Mouse (Mus musculus): ENCODE measurements at regions not wholly inside any gene's neighbourhood (a gene's known extent, or its start where the extent isn't known, plus 50 kb on each side); places are given as distances from the start of the nearest gene placed in this dataset.

DNA sequence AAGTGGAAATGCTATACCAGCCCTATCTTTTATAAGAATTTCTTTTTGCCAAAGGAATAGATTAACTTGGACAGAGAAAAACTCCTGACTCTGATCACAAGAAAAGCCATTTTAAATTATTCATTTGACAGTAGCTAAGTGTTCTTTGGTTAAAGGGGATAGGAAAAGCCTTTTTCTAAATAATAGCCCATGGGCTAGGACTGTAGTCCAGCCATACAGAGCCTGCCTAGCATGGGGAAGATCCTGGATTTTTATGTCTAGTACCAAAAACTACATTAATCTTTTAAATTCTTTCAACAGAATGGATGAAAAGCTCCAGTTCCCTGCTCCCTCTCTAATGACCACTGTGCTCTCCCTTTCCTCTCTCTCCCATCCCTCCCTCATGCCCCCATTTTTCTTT lies 208.5 kb downstream of the Rnf152 start:
- ATAC-seq (replicated peaks; ENCODE audit: low read depth, poor library complexity, severe bottlenecking), result no peak

DNA sequence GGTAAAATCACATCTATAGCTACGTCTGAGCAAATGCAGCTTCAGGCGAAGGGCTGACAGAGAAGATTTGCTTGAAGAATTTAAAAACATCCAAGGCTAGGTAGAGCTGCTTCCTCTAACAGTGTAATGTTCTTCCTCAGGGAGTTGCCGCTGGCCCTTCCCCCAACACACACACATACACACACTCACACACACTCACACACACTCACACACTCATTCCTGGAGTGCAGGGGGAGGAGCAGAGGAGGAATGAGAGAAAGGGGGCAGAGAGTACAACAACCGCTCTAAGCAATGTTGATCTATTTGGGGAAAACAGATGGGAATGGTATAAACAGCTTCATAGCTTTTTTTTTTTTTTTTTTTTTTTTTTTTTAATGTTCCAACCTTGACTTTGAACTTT lies 232.6 kb downstream of the Rnf152 start:
- no peak for ATAC-seq (replicated peaks; ENCODE audit: low read depth, poor library complexity, severe bottlenecking)

DNA sequence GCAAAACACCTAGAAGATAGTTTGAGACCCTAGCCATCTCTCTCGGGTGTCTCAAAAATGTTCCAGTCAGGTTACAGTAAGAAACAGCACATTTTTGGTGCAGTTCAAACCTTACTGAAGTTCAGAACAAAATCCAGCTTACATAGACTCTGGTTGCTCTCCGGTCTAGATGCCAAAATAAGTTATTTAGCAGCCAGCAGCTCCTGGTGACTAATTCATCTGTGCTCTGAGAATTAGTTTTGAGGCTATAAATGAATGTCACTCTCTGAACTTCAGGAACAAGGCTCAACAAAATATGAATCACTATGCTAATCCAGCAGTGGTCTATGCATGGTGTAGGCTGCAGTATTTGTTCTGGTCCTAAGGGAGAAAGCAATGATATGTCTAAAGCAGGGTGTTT lies 238.6 kb downstream of the Rnf152 start:
- no peak for ATAC-seq (replicated peaks; ENCODE audit: low read depth, poor library complexity, severe bottlenecking)

DNA sequence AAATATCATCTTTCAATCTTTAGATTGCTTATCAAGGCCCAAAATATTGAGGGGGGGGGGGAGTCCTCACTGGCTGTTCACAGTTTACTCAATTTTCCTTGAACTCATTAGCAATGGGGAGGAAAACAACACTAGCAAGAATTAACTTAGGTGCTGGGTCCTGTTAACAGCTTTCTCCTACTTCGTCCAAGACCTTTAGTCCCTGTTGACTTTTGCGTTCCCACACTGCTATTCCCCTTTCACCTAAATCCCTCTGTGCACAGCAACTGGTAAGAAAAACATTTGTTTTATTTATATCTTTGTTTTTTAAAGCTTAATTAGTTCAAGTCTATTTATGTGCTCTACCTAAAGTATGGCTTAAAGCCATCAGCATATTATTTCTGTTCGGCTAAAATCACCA lies 240.3 kb downstream of the Rnf152 start:
- no peak for ATAC-seq (replicated peaks; ENCODE audit: low read depth, poor library complexity, severe bottlenecking)

DNA sequence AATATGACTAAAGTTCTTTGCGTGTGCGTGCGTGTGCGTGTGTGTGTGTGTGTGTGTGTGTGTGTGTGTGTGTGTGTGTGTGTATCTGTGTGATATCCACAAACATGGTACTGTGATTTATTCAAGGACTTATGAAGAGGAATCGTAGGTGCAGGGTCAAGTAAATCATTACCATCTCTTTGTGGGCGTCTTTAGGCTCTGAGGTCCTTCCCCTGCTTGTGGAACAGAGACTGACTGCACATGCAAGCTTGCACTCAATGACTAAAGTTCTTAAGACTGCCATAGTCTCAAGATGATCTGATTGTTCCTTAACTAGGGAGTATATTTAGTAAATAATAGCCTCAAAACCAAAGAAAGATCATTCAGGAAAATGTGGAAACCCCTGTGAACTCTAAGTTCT lies 241.1 kb downstream of the Rnf152 start:
- no peak for ATAC-seq (replicated peaks; ENCODE audit: low read depth, poor library complexity, severe bottlenecking)

DNA sequence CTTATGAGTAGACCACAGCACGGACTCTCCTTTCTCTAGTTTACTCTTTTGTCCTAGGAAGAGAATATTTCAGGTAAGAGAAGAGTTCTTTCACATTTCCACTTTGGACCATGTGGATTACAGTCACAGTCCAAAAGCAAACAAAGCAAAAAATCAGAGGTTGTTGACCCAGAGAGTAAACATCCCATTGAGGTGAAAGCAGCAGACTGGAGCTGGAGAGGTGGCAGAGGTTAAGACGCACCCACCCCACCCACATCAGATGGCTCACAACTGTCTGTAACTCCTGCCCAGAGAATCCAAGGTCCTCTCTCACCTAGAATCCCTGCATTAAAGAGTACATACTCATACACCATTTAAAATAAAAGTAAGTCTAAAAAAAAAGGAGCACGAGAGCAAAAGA lies 241.7 kb downstream of the Rnf152 start:
- no peak for ATAC-seq (replicated peaks; ENCODE audit: low read depth, poor library complexity, severe bottlenecking)

DNA sequence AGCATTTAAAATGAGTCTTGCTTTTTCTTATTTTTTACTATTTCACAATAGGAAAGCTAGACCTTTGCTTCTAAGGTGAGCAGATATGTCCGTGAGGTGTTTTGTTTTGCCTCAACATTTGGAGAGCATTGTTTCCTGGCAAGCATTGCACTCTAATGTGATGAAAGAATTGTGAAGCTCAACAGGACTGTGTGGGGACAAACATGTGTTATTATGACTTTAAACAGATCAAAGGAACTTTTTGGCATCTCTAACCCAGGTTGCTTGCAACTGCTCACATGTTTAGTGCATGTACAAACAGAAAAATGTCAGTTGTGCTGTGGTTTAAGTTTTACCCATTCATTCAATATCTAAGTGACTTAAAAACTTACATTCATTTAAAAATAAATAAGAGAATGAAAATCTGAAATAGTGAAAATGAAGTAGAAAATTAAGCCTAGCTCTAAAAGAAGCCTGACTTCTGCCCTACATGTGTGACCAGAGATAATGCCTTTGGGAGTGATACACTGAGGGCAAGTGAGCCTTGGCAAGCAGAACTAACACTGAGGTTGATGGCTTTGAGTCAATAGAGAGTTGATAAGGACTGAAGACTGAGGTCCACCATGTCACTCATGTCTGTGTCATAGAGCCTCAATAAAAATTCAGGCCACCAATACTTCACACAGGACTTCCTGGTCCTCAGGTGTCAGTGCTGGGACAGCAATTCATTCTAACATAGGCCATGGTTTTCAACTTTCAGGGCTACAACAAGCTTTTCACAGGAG lies 243.6 kb downstream of the Rnf152 start:
- no peak for ATAC-seq (replicated peaks; ENCODE audit: low read depth, poor library complexity, severe bottlenecking)

DNA sequence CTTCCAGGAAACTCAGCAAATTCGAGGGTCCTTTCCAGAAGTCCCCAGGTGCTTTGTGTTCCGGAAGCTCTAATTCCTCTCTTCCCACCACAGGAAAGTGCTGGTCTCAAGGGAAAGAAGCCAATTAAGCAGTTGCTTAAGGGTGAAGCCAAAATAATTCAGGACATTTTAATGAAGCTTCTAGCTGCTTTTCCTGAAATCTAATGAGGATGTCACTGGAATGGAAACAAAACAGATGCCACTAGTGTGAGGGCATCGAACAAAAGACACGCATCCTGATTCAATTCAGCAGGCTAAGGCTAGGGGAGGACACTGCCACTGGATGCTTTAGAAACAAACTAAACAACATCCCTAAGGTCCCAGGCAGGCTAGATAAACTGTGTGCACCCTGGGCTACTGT lies 245.3 kb downstream of the Rnf152 start:
- no peak for ATAC-seq (replicated peaks; ENCODE audit: low read depth, poor library complexity, severe bottlenecking)

DNA sequence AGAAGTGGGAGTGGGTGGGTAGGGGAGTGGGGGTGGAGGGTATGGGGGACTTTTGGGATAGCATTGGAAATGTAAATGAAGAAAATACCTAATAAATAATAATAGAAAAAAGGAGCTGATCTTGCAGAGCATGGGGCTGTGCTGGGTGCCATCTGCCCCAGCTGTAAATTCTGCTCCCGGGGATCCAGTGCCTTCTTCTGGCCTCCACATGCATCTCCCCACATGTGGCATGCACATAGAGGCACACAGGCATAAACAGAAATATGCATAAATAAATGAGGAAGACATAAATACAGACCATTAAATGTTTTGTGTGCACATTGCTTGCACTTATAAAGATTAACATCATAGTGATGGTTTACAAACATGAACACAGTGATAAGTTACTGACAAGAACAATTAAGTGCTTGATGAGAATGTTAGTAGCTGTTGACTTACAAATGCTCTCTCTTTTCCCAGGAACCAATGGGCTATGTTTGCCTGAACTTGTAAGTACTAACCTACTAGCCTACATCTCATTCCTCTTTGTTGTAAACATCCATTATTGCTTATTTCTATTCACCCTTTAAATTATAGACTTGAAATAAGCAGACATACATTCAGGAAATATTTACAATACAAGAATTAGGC lies 245.8 kb downstream of the Rnf152 start:
- ATAC-seq (replicated peaks; ENCODE audit: low read depth, poor library complexity, severe bottlenecking), result no peak

DNA sequence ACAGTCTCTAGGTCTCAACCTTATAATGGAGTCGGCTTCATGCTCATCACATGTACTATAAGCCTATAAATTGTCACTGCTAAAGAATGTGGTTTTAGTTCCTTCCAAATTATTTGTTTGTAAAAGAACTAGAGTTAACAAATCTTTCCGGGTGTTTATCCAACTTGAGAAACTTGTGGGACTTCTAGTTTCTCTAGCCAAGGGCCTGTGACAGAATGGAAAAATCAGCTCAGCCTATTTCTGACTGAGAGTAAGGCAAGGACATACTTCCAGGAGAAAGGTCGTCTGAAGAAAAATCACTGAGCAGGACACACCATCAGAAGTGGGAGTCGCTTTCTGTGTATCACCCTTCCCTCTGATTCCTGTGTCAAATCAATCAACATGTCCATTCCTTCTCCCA lies 248.7 kb downstream of the Rnf152 start:
- ATAC-seq (replicated peaks; ENCODE audit: low read depth, poor library complexity, severe bottlenecking), result no peak

DNA sequence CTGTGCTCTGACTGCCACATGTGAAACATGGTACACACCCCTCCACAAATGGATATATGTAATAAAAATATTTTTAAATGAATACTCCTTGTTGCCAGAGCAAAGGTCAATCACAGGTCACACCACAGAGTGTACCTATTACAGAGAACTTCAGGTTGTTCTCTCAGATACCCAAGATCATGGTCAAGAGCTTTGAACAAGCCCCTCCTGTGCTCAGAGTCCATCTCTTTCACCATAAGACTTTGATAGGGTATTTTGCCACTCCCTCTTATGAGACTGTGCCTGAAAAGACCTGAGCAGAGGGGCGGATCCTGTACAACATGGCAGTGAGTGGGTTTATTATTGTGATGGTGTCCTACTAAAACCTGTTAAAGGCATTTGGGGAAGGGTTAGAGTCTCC lies 249.3 kb downstream of the Rnf152 start:
- ATAC-seq (replicated peaks; ENCODE audit: low read depth, poor library complexity, severe bottlenecking), result no peak

DNA sequence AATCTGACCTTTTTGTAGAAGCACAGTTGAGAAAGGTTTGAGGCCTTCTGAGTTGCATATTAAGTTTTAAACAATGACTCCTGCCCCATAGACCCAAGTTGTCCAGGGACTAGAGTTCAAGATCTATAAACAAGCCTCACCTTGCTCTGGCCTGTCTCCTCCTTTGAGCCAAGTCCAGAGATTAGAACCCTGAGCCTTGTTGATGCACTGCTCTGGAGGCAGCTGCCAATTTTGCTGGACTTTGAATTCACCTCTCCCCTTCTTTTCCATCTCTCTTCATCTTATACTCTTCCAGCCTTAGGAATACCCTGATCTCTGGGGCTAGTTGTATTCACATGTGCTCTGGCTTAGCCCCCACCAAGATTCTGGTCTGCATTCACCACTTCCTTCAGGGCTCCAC lies 251.3 kb downstream of the Rnf152 start:
- ATAC-seq (replicated peaks; ENCODE audit: low read depth, poor library complexity, severe bottlenecking), result no peak

DNA sequence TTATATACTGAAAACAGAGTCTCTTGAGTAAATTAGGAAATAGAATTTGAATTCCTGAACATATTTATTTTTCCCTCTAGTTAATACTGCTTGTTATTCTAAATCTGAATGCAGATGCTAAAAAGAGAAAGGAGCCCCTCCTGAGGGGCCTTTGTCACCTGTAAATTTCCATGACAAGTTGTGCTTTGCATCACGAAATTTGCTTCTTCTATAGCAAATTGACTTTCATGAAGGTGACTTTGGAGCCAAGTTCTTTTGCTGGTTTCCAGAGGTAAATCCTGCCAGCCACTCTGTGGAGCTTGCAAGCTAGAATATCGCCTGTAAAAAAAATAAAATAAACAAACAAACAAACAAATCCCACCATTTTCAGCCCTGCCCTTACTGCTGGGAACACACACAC lies 261.4 kb downstream of the Rnf152 start:
- ATAC-seq (replicated peaks; ENCODE audit: low read depth, poor library complexity, severe bottlenecking), result no peak

DNA sequence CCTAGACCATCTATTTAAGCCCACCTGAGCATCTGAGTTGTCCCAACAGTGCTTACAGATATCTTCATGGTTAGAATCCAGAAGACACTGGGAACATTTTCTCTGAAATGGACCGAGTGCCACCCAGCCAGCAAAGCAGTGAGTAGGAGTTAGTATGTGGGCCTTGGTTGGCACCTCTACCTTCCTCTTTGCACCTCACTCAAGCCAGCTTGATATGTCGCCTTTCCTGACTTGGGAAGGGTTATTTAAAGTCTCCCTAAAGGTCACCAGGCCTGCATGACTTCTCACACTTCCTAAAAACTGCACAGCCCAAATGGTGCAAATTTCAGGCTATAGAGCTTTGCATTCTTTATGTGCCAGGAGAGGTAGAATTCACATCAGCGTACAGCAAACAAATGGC lies 262.0 kb downstream of the Rnf152 start:
- ATAC-seq (replicated peaks; ENCODE audit: low read depth, poor library complexity, severe bottlenecking), result no peak

DNA sequence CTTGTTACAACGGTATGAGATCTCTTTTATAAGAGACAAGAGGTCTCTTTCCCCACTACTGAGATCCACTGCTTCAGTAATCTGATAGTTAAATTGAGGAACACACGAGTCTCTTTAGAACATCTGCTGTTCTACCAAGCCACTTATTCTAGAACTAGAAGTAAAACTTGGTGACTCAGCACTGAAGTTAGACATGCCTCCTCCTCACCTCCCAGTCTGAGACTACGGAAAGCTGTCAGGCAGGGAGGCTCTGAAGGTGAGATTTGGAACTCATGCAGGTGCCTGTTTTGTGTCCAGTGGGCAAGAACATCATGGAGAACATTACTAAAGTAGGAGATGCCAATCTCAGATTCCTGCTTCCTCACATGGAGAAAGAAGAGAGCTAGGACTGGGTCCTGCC lies 262.6 kb downstream of the Rnf152 start:
- no peak for ATAC-seq (replicated peaks; ENCODE audit: low read depth, poor library complexity, severe bottlenecking)

DNA sequence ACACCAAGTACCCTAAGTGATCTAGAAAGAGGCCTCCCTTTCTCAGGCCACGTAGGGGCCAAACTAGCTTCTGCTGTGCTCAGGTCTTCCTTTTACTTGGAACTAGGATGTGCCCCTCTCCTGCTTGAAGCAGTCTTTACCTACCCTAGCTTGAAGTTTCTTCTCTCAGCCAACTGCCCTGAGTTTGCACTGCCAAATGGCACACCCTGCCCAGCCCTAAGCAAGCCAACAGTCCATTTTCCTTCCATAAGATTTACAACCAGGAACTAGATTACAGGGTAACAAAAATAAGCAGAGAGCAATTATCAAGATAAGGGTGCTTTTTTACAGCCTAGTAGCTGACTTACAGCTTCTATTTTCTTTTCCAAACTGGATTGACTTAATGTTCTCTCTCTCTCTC lies 263.5 kb downstream of the Rnf152 start:
- no peak for ATAC-seq (replicated peaks; ENCODE audit: low read depth, poor library complexity, severe bottlenecking)

DNA sequence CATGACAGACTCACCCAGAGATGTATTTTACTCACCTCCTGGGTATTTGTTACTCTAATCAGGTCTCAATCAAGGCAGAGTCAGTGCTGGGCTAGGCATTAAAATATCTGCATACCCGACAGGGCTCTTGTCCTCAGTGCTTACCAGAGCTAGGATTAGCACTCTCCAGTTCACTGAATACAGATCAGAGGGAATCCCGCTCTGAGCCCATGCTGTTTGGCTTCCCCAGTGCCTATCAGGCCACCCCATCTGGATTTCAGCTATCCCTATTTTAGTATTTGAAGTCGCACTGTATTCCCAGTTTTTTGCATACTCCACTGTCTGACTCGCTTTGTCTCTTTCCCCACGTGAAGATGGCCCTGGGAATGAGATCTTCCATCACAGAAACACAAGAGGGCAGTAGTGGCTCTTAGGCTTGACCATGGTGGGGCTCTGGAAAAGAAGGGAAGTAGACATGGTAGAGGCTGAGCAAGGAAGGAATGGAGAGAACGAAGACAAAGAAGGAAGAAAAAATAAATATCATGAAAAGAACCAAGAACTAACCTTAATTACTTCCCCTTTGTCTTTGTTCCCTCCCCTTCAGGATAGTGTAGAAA lies 264.1 kb downstream of the Rnf152 start:
- peak; percentile 88 for ATAC-seq (replicated peaks; ENCODE audit: low read depth, poor library complexity, severe bottlenecking)

DNA sequence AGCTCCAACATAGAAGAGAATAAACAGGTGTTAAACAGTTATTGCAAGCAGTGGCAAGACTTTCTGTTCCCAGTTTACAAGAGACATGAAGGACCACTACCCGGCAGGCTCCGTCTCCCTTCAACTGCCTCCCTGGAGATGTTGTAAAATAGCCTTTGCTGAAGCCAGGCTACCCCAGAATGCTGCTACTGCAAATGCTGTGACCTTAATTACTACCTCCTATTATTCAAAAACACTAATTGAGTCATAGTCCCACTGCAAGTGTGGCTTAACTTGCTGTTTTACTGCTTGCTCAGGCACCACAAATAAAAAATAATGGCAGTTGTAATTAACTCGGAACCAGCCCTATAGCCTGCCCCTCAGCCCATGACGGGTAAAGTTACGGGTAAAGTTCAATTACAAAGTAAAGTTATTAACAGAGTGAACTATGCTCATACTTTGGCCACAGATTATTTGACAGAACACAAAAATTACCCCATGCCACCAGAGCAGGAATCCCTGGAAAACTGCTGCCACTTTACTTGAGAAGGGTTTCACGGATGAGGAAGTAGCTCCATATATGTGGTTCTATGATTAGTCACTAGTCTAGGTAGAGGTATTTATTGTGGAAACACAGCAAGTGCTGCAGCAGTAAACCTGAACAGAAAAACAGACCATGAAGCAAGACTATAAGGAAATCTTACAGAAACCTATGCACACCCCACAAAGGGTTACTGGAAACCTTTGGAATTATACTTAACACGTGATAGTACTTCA lies 267.6 kb downstream of the Rnf152 start:
- ATAC-seq (replicated peaks; ENCODE audit: low read depth, poor library complexity, severe bottlenecking), result no peak

DNA sequence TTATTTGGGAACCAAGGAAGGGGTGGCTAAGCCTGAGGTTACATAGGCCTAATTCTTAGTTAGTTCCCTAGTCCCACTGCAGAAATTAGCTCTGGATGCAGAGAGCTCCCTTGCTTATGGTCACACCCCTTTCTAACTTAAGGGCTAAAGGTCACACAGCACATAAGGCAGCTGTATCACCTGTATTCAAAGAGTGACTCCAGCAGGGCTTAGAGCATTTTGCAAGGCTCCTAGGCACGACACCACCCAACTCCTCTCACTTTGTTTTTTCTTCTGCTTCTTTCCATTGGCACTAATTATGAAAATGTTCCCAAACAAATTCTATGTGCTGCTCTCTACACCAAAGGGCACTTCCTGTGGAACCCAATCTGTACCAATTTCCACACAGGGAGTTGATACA lies 268.9 kb downstream of the Rnf152 start:
- no peak for ATAC-seq (replicated peaks; ENCODE audit: low read depth, poor library complexity, severe bottlenecking)

DNA sequence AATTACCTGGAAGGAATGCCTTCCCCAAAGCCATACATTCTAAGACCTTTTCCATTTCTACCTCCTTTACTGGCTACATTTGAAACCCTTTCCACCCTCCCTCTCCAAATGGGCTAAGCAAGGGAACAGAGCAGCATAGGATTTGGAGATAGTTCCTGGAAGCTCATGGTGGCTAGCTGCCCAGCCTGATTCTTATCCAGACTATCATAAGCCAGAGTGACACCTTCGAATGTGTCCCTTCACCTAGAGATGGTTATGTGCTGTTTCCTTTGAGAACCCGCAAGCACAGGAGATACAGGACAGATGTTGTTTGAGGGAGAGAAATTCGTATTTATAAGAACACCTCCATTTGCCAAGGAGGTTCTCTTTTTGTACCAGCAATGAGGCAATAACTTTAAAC lies 272.0 kb downstream of the Rnf152 start:
- no peak for ATAC-seq (replicated peaks; ENCODE audit: low read depth, poor library complexity, severe bottlenecking)

DNA sequence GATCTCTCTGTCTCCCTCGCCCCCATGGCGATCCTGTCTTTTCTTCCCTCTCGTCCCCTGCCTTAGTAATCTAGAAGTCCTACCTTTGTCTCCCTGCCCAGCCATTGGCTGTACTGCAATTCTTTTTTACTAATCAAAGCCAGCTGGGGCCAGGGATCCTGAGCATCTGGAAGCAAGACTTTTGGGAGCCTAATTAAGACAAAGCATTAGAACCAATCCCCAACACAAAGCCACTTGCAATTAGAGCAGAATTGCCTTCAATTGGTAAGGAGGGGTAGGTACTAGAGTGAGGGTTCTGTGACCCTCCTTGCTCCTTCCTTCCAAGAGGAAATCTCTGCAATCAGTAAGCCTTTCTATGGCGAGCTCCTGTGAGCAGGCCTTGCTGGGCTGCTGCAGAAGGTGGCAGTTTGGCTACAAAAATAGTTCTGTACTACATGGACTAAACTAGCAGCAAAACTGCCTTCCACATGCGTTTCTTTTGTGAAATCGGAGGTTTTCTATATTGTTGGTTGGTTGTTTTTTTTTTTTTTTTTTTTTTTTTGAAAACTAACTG lies 272.9 kb downstream of the Rnf152 start:
- no peak for ATAC-seq (replicated peaks; ENCODE audit: low read depth, poor library complexity, severe bottlenecking)

All from common myeloid progenitor, adult 5-6 weeks (primary cell).